Mouse (Mus musculus) heart, adult 8-10 months (tissue): ENCODE measurements around the gene Krr1. TPM values are rescaled to one million over a fixed set of nuclear protein-coding genes. Genes with fewer than 3 reads are reported as not detected.
A peak's percentile ranks its signal among the peaks of the same experiment; 100 is the strongest.
"Not testable (repeated sequence)": the region's sequence is repeated elsewhere in the genome, so short reads cannot be mapped to it uniquely, and the experiment has no call there.

ENCODE experiments used
- DNase-seq: peaks from one replicate; pipeline ENCODE4 v3.0.0; 2022; ENCODE audit warnings: low spot score
- total RNA-seq, 4 experiments: library from RNA; stranded (reverse); gene quantifications; 2 replicates each; pipeline ENCODE4 v1.2.4; 2022

Gene Krr1
- total RNA-seq, 4 experiments from 2014 or later = 19.6 to 23.3 (median 21.5) TPM

DNA sequence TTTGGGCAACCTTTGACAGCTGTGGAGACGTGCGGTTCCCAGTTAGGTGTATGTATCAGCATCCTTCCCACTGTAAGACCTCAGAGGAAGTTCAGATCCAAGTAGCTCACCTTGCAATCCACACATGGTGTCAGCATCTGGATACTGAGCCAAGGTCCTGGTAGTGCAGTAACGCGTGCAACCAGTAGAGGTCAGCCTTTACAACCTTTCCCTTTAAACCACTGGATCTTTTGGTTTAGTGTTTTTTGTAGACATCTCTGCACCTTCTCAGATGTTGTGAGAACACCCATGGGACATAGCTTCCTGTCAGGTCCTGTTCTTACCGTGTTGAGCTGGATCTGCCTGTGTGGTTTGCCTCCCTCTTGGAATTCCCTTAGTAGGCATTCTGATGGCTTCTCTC lies 5.1 kb downstream of the Krr1 start:
- peak; percentile 52 for DNase-seq

DNA sequence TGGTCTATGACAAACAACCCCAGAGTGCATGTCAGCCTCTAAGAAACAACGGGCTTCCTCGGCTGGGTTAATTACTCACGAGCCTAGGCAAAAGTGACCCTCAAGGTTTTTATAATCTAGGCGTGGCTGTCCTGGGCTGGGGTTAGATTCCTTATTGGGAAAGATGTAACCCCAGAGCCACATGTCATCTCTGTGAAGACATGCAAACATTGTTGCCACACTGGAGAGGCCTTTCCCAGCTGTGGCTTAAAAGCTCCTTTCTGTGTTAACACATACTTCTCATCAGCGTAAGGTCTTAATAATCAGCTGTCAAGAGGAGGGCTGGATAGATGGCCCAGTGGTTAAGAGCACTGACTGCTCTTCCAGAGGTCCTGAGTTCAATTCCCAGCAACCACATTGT lies 10.6 kb downstream of the Krr1 start:
- no peak for DNase-seq

- DNase-seq = no peak
Measured at GRCm38 (mm10) chr10:111986453-111986852, 14.0 kb downstream of the Krr1 start.

GRCm38 (mm10) chr10:111995803-111996548 lies 23.5 kb downstream of the Krr1 start:
- DNase-seq = no peak

DNA sequence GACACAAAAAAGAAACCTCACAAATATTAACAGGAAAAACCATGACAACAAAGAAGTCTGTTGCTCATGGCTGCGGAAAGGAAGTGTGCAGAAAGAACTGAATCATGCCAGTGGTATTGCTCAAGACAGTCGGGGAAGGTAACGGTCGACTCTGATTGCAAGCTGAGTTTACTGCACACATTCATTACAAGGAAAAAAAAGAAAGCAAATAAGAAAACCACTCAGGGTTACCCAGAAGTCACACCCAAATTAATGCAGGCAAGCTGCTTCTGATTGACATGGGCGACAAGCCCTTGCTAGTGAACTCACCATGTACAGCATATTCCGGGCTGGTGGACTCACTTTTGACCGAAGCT lies 24.1 kb downstream of the Krr1 start:
- no peak for DNase-seq

DNA sequence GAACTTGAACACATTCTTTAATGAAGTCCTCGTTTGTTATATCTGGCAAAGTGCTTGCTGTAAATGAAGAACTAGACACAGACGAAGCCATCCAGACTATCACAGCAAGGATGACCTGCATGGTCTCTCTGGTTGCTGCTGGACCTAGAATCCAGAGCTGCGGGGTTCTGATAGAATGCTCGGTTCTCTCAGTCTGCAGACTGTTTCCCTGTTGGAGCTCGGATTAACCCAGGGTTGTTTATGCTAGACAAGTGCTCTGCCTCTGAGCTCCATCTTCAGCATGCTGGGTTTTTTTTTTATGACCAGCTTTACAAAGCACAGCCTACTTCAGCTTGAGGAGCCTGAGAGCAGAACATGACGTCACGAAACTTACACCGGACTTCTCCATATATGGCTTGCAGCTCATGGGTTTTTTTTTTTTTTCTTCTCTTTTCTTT lies 24.5 kb downstream of the Krr1 start:
- DNase-seq = no peak

GRCm38 (mm10) chr10:111997671-111998070 lies 25.2 kb downstream of the Krr1 start:
- no peak for DNase-seq

DNA sequence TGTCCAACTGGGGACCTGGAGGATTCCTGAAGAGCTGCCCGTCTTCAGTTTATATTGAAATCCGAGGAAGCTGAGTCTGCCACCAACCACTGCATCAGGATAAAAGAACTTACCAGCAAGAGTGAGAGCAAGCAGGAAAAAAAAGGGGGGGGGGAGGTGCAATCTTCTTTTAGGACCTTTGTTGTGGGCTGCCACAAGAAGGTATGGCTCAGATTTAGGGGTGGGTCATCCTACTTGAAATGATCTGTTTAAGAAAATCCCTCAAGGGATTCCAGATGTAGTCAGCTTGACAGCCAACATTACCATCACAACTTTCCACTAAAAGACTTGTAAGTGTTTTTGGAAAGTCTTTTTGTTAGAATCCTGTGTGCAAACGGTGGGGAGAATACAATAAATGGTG lies 27.3 kb downstream of the Krr1 start:
- DNase-seq = no peak

GRCm38 (mm10) chr10:112000568-112000967 lies 28.1 kb downstream of the Krr1 start:
- no peak for DNase-seq

DNA sequence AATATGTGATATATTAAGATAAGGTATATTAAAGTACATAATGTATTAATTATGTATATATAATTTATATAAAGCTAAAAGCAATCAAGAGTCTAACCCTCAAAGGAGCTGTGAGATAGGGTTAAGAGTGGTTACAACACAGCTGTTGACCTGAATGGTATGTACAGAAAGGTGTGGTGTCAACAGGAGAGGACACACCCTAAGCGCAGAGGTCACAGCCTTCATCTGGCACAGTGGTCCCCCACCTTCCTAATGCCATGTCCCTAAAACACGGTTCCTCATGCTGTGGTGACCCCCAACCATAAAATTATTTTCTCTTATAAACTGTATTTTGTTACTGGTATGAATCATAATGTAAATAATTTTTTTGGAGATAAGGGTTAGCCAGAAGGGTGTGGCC lies 28.9 kb downstream of the Krr1 start:
- no peak for DNase-seq

DNA sequence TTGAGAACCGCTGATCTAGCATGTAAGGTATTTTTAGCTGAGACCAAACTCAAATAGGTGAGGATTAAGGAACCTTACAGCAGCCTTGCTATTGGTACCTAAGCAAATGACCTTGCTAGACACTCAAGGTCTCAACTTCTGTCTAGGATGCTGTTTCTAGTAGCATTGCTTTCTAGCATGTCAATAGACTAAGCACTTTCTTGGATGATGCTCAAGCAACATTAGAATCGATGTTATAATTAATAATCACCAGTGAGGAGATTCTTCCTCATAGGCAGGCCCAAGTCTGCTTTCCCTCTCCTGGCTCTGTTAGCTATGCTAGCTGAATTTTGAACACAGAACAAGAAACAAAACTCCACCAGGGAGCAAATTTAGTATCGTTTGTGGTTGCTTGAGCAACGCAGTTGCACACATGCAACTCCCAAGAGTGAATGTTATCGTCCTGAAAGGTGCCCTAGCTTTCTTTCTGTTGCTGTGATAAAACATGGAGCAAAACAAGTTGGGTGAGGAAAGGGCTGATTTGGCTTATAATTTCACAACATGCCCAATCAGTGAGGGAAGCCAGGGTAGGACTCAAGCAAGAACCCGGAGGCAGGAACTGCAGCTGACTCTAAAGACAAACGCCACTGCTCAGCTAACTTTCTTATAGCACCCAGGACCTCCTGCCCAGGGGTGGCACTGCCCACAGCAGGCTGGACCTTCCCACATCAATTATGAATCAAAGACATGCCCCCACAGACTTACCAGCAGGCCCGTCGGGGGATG lies 29.5 kb downstream of the Krr1 start:
- no peak for DNase-seq

DNA sequence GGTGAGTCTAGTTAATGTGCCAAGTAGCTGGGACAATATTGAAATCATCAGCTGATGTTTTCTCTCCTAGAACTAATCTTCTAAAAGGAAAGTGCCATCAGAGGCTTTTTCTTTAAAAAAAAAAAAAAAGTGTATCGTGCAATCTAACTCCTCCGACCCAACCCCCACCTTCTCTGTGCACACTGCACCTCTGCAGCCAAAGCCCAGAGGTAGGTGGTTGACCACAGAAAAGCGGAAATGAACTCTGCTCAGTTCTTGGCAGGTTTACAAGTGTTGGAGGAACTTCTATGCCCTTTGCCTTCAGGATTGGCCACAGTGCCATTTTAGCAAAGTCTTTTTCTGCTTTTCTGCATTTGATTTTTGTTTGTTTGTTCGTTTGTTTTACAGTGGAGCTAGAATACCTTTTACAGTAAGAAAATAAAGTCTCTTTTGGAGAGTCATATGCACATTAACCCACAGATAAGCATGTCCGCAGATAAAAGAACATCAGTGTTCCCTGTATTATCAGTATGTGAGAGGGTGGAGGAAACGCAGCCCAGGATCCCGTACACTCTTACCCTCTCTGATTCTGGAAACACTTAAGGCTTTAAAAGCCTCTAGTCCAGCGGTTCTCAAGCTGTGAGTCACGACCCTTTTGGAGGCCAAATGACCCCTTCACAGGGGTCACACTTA lies 30.2 kb downstream of the Krr1 start, which contains the start of gene Glipr1:
TSS of gene Glipr1 (minus strand) at position 88 of the 672 bp plus-strand sequence.
- DNase-seq = no peak

GRCm38 (mm10) chr10:112009511-112009910 lies 37.0 kb downstream of the Krr1 start:
- DNase-seq = not testable (repeated sequence)

DNA sequence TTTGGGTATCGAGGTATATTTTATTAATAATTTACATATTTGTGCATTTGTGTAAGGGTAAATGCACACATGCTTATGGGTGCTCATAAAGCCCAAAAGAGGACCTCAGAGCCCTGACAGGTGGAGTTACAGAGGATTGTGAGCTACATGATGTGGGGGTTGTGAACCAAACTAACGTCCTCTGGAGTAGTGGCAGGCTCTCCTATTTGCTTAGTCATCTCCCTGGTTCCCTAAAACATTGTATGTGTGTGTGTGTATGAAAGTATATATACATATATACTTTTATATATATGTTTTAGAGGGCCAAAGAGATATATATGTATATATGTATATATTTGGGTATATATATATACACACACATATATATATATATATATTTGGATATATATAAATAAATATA lies 51.1 kb downstream of the Krr1 start:
- DNase-seq = no peak

DNA sequence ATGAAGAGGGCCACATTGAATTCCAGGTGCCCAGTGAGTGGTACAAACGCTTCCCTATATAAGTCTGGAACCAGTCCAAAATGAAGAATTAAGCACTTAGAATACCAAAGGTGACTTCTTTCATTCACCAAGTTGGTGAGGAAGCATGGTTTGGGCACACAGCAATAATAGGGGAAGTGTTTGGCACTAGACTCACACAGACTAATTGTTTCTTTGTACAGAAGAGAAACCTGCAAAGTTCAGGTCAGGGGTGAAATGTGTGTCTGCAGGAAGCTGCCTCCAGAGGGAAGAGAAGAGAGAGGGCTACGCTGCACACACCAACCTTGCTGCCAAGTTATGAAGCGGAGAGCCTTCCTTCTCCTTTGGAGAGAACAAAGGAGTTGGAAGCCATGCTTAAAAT lies 56.2 kb downstream of the Krr1 start:
- not testable (repeated sequence) for DNase-seq

Other genes with a start within 250 kb of the Krr1 start
- gene Glipr1, start 30.0 kb downstream of the Krr1 start, total RNA-seq = 1 to 10 TPM in 1 of 4 experiments, under 1 TPM in 3; 0.32 to 1.2 (median 0.77) TPM
- gene Glipr1l1, start 87.5 kb downstream of the Krr1 start, total RNA-seq = not detected
- gene Glipr1l2, start 110.7 kb downstream of the Krr1 start, total RNA-seq = not detected
- gene Glipr1l3, start 187.7 kb downstream of the Krr1 start, total RNA-seq = not detected
- gene Caps2, start 191.0 kb downstream of the Krr1 start, total RNA-seq = not detected